Mouse (Mus musculus) cerebellum, adult 8-10 months (tissue): ENCODE data around the gene Dtd1.

Experiments
- DNase-seq: peaks from one replicate; pipeline ENCODE4 v3.0.0; 2022

Dtd1 gene

DNA sequence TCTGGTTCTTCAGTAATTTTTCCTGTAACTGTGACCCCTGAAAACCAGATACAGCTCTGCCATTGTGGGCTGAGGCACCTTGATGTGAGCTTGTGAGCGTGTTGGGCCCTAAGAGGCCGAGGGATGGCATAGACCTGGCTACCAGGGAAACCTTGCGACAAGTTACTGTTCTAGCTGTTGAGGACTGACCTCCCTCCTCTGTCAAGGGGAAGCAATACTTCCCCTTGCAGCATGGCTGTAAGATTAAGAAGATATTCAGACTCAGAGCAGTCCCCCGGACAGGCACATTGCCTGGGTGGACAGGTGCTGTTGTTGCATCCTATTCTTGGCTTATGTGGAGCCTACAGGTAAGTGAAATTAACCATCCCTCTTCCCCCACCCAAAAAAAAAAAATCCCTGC is 172.1 kb downstream of the Dtd1 start:
- no peak for DNase-seq

DNA sequence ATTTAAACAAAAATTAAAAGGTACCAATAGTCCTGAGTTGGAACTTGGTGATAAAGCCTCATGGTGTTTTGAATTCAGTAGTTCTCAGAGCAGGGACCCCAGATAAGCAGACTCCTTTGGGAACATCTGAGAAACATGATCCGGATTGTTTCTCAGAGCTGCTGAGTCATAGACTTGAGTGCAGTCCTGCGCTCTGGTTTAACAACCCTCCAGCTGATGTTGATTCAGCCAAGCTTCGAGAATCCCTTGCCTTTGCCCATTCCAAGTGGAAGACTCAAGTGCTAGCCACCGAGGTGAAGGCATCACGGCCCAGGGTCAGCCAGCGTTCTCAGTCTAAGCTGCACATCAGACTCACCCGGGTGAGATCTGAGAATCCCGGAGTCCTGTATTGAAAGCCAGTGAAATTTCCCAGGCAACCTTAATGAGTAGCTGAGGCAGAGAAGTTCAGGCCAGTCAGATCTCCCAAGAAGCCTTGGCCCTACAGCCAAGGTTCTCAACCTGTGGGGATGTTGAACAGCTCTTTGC is 175.0 kb downstream of the Dtd1 start:
- no peak for DNase-seq

DNA sequence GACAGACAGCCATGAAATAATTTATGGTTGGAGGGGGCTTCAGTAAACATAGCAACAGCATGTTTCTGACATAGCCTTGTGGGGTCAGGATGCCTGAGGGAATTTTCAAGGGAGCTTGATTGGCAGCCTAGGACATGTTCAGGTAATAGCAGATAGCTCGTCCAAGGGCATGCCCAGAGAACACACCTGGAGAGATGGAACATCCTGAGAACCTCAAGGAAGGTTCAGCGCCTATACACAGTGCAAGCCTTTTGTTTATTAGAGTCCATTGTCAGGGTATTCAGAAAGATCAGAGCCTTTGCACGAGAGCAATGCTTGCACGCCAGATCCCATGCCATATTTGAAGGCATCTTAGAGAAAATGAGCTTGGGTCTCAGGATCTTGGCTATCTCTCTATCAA is 175.9 kb downstream of the Dtd1 start:
- no peak for DNase-seq

DNA sequence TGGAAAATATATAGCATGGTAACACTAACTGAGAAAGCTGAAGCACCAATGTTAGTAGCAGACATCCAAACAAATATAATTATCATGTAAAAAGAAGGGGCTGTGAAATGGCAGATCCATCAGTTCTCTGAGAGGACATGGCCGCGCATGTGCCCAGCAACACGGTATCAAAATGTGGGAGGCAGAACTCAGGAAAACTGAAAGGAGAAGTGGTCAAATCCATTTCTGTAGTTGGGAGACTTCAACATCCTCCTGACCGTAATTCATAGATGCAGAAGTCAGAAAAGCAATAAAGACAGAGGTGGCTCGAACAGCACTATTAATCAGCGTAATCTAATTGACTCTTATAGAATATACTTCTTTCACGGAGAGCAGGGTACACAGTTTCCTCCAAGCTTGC is 179.6 kb downstream of the Dtd1 start:
- DNase-seq: no peak

DNA sequence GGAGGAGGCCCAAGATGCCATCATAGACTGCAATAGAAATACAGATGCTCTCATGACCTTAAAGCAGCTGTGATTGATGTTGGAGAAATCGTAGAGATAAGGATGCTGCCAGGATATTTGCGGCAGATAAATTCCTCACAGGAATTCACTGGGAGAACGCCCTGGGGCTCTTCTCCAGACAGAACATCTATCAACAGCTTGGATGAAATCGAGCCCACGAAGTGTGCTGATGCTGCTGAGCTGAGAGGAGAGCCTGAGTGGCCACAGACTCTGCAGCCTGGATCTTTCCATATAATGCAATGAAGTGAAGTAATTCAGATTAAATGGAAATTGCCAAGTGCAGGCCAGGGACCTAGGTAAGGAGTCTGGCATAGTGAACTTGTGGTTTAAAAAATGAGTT is 181.0 kb downstream of the Dtd1 start:
- DNase-seq: no peak

DNA sequence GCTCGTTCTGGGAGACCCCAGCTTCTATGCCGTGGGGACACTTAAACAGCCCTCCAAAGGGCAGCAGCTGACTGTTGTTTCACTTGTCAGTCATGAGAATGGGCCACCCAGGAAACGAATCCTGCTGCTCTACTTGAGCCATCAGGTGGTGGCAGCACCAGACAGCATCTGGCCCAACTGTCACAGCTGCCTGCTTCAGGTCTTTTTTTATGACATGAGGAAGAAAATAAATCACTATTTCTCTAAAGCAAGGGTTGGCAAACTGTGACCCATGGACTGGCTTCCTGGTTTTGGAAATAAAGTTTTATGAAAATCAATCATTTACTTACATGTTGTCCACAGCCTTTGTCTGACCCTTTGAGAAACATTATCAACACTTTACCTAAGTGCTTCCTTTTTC is 182.2 kb downstream of the Dtd1 start:
- DNase-seq: no peak

DNA sequence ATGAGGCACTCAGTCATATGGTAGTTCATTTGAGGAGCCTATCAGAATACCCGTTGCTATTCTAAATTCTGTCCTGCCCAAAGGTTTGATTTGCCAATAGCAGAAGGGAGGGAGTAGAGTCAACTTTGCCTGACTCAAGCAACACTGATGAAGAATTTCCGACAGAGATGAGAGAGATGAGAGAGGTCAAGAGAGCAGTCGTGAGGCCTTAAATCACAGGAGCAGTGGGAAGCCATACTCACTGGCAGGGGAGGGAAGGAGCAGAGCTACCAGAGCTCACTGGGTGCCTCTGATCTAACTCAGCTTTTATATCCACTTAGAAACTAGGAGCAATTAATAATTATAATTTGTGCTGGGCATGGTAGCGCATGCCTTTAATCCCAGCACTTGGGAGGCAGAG is 182.8 kb downstream of the Dtd1 start:
- no peak for DNase-seq

DNA sequence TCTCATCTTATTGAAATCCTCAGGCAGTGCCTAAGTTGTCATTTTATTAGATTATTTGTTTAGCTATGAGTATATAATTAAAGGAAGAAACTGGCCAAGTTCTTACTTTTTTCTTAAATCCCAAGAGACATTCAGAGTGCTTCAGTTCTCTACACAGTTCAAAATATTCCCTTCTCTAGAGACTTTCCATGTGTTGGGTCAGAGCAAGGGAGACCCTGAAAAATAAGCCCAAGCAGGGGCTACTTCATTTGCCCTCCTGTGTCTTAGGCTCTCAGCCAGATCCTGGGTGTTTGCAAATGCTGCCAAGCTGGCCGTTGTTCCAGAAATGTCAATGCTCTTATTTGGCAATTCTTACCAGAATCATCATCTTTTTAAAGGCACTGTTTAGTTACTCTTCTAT is 183.5 kb downstream of the Dtd1 start:
- no peak for DNase-seq

DNA sequence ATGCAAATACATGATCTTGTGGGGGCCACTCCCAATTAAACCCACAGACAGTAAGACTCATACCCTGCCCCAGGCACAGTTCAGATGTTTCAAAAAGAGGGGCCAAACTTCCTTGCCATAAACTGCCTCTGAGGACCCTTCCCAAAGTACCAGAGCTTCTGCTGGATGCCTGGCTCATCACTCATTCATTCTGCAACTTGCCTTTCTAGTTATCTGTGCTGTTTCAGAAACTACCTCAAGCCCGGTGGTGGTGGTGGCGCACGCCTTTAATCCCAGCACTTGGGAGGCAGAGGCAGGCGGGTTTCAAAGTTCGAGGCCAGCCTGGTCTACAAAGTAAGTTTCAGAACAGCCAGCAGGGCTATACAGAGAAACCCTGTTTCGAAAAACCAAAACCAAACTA is 184.1 kb downstream of the Dtd1 start:
- DNase-seq: no peak

DNA sequence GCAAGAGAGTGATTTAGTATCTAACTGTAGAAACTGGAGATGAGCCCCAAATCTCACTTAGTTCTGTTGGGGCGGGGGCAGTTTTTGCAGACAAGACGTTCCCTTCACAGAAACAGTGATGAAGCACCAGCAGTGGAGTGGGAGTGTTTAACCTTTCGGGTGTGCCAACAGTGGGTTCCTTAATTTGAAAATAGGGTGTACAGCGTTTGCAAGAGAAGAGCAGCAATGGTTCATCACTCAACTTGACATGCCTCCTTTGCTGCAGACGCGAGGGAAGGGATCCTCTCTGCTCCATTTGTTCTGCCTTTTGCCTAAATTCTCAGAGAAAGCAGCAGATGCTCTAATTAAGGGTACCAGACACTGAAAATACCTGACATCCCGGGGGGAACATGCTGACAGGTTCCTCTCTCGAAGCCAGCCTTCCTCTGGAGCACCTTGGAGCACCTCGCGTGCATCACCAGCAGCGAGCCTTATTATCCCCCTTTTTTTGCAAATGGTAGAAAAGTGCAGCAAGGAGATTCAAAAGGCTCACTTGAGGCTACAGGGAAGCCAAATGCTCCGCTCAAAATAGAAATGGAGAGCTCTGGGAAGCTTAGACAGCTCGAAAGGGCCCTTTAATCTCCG is 192.1 kb downstream of the Dtd1 start:
- DNase-seq: no peak

DNA sequence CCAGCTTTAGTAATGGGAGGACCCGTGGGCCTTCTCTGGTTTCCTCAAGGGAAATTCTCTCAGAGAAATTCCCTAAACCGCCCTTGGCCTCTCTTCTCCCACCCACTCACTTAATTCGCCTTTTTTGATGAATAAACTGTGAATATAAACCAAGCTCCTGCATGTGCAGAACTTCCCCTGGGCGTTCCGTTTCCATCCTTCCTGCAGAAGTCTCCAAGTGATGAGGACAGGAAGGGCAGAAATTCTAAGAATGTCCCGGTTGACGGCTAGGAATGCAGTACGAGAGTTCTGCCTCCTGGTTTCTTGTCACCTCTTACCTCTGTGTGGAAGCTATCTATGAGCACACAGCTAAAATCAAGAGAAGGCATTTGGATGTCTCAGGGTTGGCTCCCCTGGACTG is 197.8 kb downstream of the Dtd1 start:
- no peak for DNase-seq

DNA sequence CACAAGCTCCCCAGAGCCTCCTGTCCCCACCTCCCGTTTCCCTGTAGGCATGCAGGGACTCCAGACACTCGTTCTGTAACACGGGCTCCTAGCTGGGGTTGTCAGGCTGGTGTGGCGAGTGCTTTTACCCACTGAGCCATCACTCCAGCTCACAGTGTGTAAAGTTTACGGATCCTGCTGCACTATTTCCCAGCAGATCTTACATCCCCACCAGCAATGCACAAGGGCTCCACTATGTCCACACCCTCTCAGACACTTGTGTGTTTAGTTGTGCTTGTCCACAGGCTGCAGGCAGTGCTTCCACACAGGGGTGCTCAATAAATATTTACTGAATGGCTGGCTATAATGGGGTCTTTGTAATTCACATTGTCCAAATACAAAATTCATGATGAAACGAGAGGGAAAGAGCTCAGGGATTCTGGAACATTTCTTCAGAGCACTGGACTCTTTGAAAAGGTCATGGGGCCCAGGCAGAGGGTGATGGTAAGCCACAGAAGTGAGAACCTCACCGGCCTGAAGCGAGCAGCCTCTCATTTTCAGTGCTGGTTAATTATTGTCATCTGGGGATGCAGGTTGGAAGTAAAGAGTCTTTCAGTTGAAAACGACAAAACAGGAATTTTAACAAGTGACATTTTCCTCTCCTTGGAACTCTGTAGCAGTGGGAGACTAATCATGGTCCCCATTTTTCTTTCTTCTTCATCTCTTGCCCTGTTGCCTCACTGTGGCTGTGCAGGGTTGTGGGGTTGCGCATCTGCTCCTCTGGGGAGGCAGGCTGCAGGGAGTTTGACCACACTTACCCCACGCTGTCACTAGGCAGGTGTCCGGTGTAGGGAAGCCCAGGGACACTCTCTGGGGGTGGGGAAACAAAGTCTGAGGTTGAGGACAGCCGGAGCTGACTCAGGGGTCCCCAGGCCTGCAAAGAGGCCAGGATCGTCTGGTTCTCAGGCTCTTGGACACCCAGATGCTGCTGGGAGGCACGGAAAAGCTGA is 208.4 kb downstream of the Dtd1 start:
- no peak for DNase-seq
